Mouse (Mus musculus): Measurements from ENCODE around the gene Bpi.

DNA sequence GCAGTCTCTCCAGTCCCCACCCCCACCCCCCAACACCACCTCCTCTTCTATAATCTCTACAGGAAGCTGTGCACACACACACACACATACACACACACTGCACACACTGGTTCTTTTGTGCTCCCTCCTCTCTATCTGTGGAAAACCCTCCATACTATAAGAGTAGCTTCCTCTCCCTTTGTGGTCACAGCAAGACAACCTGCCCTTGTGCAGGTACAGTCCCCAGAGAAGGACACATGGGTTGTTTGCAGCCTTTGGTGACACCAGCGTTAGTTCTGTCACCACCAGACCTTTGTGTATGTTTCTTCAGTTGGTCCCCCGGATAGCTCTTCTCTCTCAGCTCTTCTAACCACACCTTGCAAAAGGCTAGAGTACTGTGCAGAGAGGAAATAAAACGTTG is 65.0 kb downstream of the Bpi start:
- TF ChIP-seq CTCF (conservative IDR thresholded peaks at IDR 0.05; ENCODE audit: low read length) (no peak), POU5F1 (IDR thresholded peaks at IDR 0.05; ENCODE audit: borderline replicate concordance, low read length) (no peak), NANOG (IDR thresholded peaks at IDR 0.05; ENCODE audit: borderline replicate concordance, low read length) (no peak)

Measured in E14TG2a.4 (cell line).